Mouse (Mus musculus) ovary, postnatal 36 days (tissue): ENCODE measurements around the gene Rab25.
A peak's percentile ranks its signal among the peaks of the same experiment; 100 is the strongest.

Experiments
- DNase-seq: peaks from one replicate; pipeline ENCODE4 v3.0.0; 2022; ENCODE audit warnings: low spot score, mixed read lengths

Rab25 gene

GRCm38 (mm10) chr3:88541622-88542401 is 6.3 kb downstream of the Rab25 start:
- no peak for DNase-seq

- no peak for DNase-seq
Observed at GRCm38 (mm10) chr3:88540085-88540484, 8.0 kb downstream of the Rab25 start.

- DNase-seq, result no peak
Observed at GRCm38 (mm10) chr3:88539397-88539796, 8.7 kb downstream of the Rab25 start.

GRCm38 (mm10) chr3:88538271-88539145 is 9.6 kb downstream of the Rab25 start:
- no peak for DNase-seq

- DNase-seq, result no peak
Observed at GRCm38 (mm10) chr3:88537146-88537545, 11.0 kb downstream of the Rab25 start.

GRCm38 (mm10) chr3:88536103-88536930 is 11.8 kb downstream of the Rab25 start:
- peak; percentile 66 for DNase-seq

- no peak for DNase-seq
Observed at GRCm38 (mm10) chr3:88535527-88535926, 12.6 kb downstream of the Rab25 start.

- DNase-seq, result no peak
Observed at GRCm38 (mm10) chr3:88535005-88535404, 13.1 kb downstream of the Rab25 start.

- no peak for DNase-seq
Observed at GRCm38 (mm10) chr3:88533706-88534105, 14.4 kb downstream of the Rab25 start.

- DNase-seq, result peak; percentile 52
Observed at GRCm38 (mm10) chr3:88532689-88533511, 15.2 kb downstream of the Rab25 start.

GRCm38 (mm10) chr3:88532299-88532674 is 15.8 kb downstream of the Rab25 start, which contains the start of gene Mex3a:
Mex3a (plus strand) TSS chr3:88532395.
- no peak for DNase-seq

GRCm38 (mm10) chr3:88531348-88532298 is 16.5 kb downstream of the Rab25 start:
- peak; percentile 90 for DNase-seq

- DNase-seq, result no peak
Observed at GRCm38 (mm10) chr3:88530082-88530864, 17.8 kb downstream of the Rab25 start.

- DNase-seq, result no peak
Observed at GRCm38 (mm10) chr3:88529204-88530000, 18.7 kb downstream of the Rab25 start.

GRCm38 (mm10) chr3:88528646-88529045 is 19.5 kb downstream of the Rab25 start:
- no peak for DNase-seq

GRCm38 (mm10) chr3:88527565-88527964 is 20.5 kb downstream of the Rab25 start:
- DNase-seq, result no peak

- peak; percentile 85 for DNase-seq
Observed at GRCm38 (mm10) chr3:88526157-88527131, 21.7 kb downstream of the Rab25 start.
